Mouse (Mus musculus) embryonic facial prominence, embryonic 12.5 days (tissue): ENCODE data around the gene Uap1. TPM values are rescaled to one million over a fixed set of nuclear protein-coding genes. Genes with fewer than 3 reads are reported as not detected.

ENCODE experiments used
- ATAC-seq: fragments of 200-750 bp; cut with Nextera tagmentation; 2 replicates; pipeline ENCODE4 v1.8.0; 2017; ENCODE audit not compliant: insufficient number of reproducible peaks, insufficient read depth, low FRiP score, low TSS enrichment
- H3K27ac ChIP-seq: fragments of 300-500 bp; sonication (generic); 2 replicates; pipeline ENCODE4 v1.5.1; 2016; ENCODE audit warnings: mild to moderate bottlenecking
- H3K27me3 ChIP-seq: fragments of 300-500 bp; sonication (generic); 2 replicates; pipeline ENCODE4 v1.6.1; 2016; ENCODE audit warnings: mild to moderate bottlenecking, moderate library complexity
- H3K36me3 ChIP-seq: fragments of 300-500 bp; sonication (generic); 2 replicates; pipeline ENCODE4 v1.6.1; 2016; ENCODE audit warnings: mild to moderate bottlenecking
- H3K4me1 ChIP-seq: fragments of 300-500 bp; sonication (generic); 2 replicates; pipeline ENCODE4 v1.6.1; 2016
- H3K4me2 ChIP-seq: fragments of 300-500 bp; sonication (generic); replicated peaks from 2 replicates; pipeline ENCODE4 v1.6.1; 2016; ENCODE audit warnings: mild to moderate bottlenecking, moderate library complexity
- H3K4me3 ChIP-seq: fragments of 300-500 bp; sonication (generic); 2 replicates; pipeline ENCODE4 v1.5.1; 2016; ENCODE audit warnings: mild to moderate bottlenecking
- H3K9ac ChIP-seq: fragments of 300-500 bp; sonication (generic); 2 replicates; pipeline ENCODE4 v1.6.1; 2016; ENCODE audit warnings: mild to moderate bottlenecking, moderate library complexity
- H3K9me3 ChIP-seq: fragments of 300-500 bp; sonication (generic); 2 replicates; pipeline ENCODE4 v1.6.1; 2016; ENCODE audit warnings: mild to moderate bottlenecking, moderate library complexity
- WGBS: fragments of 180-500 bp; shearing (Covaris S2); methylation state at CpG from one replicate; pipeline ENCODE4 v1.1.7; 2016; 5-methylcytosine and 5-hydroxymethylcytosine counted together
- polyA plus RNA-seq: library from polyadenylated mRNA; unstranded; fragments of >200 nt; fragmentation: Nextera tagmentation; extraction: Ambion mirVana; gene quantifications from 2 replicates; pipeline ENCODE4 v1.2.1, GENCODE M21; 2016

Gene Uap1
- polyA plus RNA-seq, 1 experiment from 2014 or later: 70.4 TPM

GRCm38 (mm10) chr1:170145606-170146005 is 29.2 kb downstream of the Uap1 start:
- Histone ChIP-seq H3K9ac (no peak overlapping the region), H3K27ac (no peak overlapping the region), H3K9me3 (no peaks in the 10 kb centered on the region), H3K4me1 (no peaks in the 10 kb centered on the region), H3K4me3 (no peak overlapping the region), H3K27me3 (no peaks in the 10 kb centered on the region), H3K4me2 (no peak overlapping the region), H3K36me3 (peaks cover 35% of the 10 kb centered on the region)
- WGBS: 92% methylated on average over 4 of the region's 4 CpGs
- no peak for ATAC-seq

DNA sequence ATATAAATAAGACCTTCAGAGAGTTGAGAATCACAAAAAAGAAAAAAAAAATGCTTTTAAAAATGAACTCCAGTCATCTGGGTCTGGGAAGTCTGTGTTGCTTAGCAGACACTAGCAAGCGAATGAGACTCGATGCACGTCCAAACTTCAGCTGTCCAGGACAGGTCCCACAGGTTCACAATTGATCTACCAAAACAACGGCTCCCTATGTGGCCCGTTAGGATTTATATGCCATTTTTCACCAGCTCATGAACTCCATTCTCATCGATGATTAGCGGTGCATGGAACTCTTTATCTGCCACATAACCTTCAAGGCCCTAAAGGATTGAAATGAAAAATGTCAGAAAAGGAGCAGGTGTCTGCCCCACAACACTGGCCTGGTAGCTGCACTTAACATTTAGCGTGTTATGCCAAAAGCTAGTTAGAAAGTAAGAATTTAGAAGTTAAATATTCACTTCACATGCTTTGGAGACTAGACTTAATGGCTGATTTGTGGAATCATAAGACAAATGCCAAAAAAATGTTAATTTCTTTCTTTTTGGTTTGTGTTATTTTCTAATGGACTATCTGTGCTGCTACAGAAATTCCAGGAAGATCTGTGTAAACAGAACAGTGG is 32.4 kb downstream of the Uap1 start:
- H3K9ac ChIP-seq: no peak overlapping the region
- no peak for ATAC-seq
- no peak overlapping the region for H3K4me3 ChIP-seq
- no peaks in the 10 kb centered on the region for H3K27me3 ChIP-seq
- H3K9me3 ChIP-seq: no peaks in the 10 kb centered on the region
- 0 out of 2 replicates have a peak, but pooled peaks cover 18% of the 10 kb centered on the region for H3K36me3 ChIP-seq
- H3K4me1 ChIP-seq: no peaks in the 10 kb centered on the region
- H3K4me2 ChIP-seq: no peak overlapping the region
- WGBS: 92% methylated on average over 8 of the region's 8 CpGs
- no peak overlapping the region for H3K27ac ChIP-seq

DNA sequence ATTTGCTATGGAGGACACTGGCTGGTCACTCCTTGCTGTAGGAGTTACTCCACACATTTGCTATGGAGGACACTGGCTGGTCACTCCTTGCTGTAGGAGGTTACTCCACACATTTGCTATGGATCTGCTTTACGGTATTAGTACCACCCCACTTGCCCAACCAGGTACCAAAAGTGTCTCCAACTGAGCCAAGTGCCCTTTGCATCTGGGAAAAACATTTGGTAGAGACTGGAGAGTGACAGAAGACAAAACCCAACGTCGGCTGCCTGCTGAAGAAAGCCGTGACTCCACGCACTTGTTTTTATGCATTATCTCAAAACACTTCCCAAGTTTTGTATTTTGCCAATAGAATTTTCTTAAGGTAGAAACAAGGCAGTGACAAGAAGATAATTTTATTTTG is 33.1 kb downstream of the Uap1 start:
- 0 out of 2 replicates have a peak, but pooled peaks cover 13% of the 10 kb centered on the region for H3K36me3 ChIP-seq
- no peaks in the 10 kb centered on the region for H3K9me3 ChIP-seq
- H3K27ac ChIP-seq: no peak overlapping the region
- WGBS: 97% methylated on average over 5 of the region's 5 CpGs
- H3K27me3 ChIP-seq: no peaks in the 10 kb centered on the region
- no peaks in the 10 kb centered on the region for H3K4me1 ChIP-seq
- no peak for ATAC-seq
- H3K4me2 ChIP-seq: no peak overlapping the region
- H3K4me3 ChIP-seq: no peak overlapping the region
- H3K9ac ChIP-seq: no peak overlapping the region

- Histone ChIP-seq H3K27ac (no peak overlapping the region), H3K27me3 (no peaks in the 10 kb centered on the region), H3K4me2 (no peak overlapping the region), H3K4me3 (no peak overlapping the region), H3K36me3 (no peaks in the 10 kb centered on the region), H3K4me1 (no peaks in the 10 kb centered on the region), H3K9me3 (no peaks in the 10 kb centered on the region), H3K9ac (no peak overlapping the region)
- ATAC-seq: peak; percentile 35; the same call in 1 of the 2 replicates
- WGBS: 24% methylated on average over 7 of the region's 7 CpGs
These were observed 38.3 kb downstream of the Uap1 start for GRCm38 (mm10) chr1:170136351-170137009.

DNA sequence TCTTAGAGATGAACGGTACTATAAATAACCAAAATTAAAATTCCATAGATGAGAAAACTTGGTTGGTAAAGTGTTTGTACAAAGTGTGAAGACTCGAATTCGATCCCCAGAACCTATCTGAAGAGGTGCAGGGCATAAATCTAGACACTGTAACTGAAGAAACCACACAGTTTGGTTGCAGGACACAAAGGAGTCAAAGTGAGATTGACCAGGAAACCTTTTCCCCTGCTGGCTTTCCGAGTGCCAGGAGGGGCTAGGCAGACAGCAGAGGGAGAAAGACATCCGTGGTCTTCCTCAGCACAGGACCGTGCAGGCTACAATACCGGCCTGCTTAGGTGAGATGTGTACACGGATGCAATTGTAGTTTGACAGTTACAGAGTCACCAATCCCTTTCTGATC is 40.5 kb downstream of the Uap1 start:
- H3K4me1 ChIP-seq: no peaks in the 10 kb centered on the region
- H3K9me3 ChIP-seq: no peaks in the 10 kb centered on the region
- no peaks in the 10 kb centered on the region for H3K27me3 ChIP-seq
- no peak overlapping the region for H3K4me2 ChIP-seq
- 86% methylated on average over 8 of the region's 8 CpGs for WGBS
- no peaks in the 10 kb centered on the region for H3K36me3 ChIP-seq
- H3K27ac ChIP-seq: no peak overlapping the region
- no peak overlapping the region for H3K4me3 ChIP-seq
- ATAC-seq: no peak
- H3K9ac ChIP-seq: no peak overlapping the region

- H3K4me3 ChIP-seq: no peak overlapping the region
- H3K27ac ChIP-seq: no peak overlapping the region
- no peak for ATAC-seq
- WGBS: 28% methylated on average over 3 of the region's 3 CpGs
- no peak overlapping the region for H3K9ac ChIP-seq
- H3K4me2 ChIP-seq: no peak overlapping the region
- no peaks in the 10 kb centered on the region for H3K36me3 ChIP-seq
- H3K9me3 ChIP-seq: no peaks in the 10 kb centered on the region
- no peaks in the 10 kb centered on the region for H3K4me1 ChIP-seq
- no peaks in the 10 kb centered on the region for H3K27me3 ChIP-seq
These were observed 43.8 kb downstream of the Uap1 start for GRCm38 (mm10) chr1:170130962-170131361.

DNA sequence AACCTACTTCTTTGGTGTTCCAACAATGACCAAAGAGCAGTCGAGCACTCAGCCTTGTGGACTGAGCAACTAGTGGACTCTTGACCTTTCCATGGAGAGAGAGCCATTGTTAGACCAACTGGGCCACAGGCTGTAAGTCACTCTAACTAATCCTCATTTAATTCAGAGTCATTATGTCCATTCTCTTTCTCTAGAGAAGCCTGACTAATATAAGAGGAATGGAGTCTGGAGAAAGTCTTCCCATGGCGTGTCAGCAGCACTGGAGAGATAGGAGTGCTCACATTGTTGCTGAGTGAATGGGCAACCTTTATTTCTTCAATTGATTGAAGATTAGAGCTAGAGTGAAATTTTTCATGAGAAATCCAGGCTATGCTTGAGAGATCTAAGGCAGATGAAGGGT is 50.1 kb downstream of the Uap1 start:
- Histone ChIP-seq H3K4me3 (no peak overlapping the region), H3K9ac (no peak overlapping the region), H3K4me2 (no peak overlapping the region), H3K27ac (no peak overlapping the region), H3K4me1 (no peaks in the 10 kb centered on the region), H3K36me3 (no peaks in the 10 kb centered on the region), H3K9me3 (no peaks in the 10 kb centered on the region), H3K27me3 (no peaks in the 10 kb centered on the region)
- ATAC-seq: no peak
- 75% methylated on average over 2 of the region's 2 CpGs for WGBS

DNA sequence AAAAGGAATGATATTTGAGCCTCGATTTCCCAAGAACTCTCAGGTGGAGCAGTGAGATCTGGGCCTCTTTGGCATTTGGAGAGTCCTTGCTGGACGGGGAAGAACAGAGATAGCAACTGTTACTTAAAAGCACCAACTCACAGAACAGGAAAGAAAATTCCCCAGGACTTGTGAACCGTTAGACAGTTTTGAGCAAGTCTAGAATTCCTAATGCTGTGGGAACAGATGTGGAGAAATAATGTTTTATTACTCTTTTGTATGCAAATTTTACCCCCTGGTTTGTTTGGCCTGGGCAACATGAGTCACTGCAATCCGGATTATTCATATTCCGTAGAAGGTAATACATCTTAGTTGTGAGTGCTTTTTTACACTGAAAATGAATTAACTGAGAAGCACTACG is 61.1 kb downstream of the Uap1 start:
- Histone ChIP-seq H3K36me3 (no peaks in the 10 kb centered on the region), H3K9ac (no peak overlapping the region), H3K9me3 (no peaks in the 10 kb centered on the region), H3K4me2 (no peak overlapping the region), H3K27ac (no peak overlapping the region), H3K27me3 (no peaks in the 10 kb centered on the region), H3K4me1 (peaks cover 17% of the 10 kb centered on the region), H3K4me3 (no peak overlapping the region)
- no peak for ATAC-seq
- WGBS: 85% methylated on average over 6 of the region's 6 CpGs

GRCm38 (mm10) chr1:170112261-170112660 is 62.5 kb downstream of the Uap1 start:
- ATAC-seq: no peak
- WGBS: 76% methylated on average over 10 of the region's 10 CpGs
- no peaks in the 10 kb centered on the region for H3K36me3 ChIP-seq
- H3K9ac ChIP-seq: no peak overlapping the region
- peak overlapping the region; percentile 96 for H3K27ac ChIP-seq
- no peaks in the 10 kb centered on the region for H3K9me3 ChIP-seq
- H3K4me3 ChIP-seq: no peak overlapping the region
- H3K4me1 ChIP-seq: peaks cover 30% of the 10 kb centered on the region
- H3K27me3 ChIP-seq: no peaks in the 10 kb centered on the region
- no peak overlapping the region for H3K4me2 ChIP-seq

DNA sequence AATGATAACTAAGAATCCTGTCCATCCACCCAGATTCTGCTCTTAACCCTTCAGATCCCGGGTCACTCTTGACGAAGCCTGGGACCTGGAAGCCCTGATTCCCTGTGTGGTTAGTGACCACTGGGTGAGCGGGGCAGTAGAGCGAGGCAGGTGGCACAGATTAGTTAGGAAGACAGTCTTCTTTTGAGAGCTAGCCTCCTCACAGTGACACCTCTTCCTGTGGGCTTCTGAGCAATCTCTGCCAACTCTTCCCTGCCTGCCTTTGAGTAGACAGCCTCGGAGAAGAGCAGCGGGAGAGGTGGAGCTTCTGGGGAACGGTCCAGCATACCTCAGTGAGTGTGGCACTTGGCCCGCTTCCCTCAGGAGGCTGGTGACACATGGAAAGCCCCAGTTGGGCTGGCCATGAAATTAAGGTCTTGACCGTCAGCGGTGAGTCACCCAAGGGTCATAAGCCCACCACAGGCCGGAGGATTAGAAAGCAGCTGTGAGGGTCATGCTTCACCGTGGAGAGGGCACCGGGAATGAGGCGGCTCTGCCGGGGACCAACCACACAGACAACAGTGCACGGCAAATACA is 63.0 kb downstream of the Uap1 start:
- Histone ChIP-seq H3K9ac (no peak overlapping the region), H3K27ac (peak overlapping the region; percentile 96), H3K4me3 (no peak overlapping the region), H3K4me1 (peaks cover 33% of the 10 kb centered on the region), H3K4me2 (peak overlapping the region; percentile 65), H3K27me3 (no peaks in the 10 kb centered on the region), H3K9me3 (no peaks in the 10 kb centered on the region), H3K36me3 (no peaks in the 10 kb centered on the region)
- WGBS: 59% methylated on average over 16 of the region's 16 CpGs
- ATAC-seq: no peak

DNA sequence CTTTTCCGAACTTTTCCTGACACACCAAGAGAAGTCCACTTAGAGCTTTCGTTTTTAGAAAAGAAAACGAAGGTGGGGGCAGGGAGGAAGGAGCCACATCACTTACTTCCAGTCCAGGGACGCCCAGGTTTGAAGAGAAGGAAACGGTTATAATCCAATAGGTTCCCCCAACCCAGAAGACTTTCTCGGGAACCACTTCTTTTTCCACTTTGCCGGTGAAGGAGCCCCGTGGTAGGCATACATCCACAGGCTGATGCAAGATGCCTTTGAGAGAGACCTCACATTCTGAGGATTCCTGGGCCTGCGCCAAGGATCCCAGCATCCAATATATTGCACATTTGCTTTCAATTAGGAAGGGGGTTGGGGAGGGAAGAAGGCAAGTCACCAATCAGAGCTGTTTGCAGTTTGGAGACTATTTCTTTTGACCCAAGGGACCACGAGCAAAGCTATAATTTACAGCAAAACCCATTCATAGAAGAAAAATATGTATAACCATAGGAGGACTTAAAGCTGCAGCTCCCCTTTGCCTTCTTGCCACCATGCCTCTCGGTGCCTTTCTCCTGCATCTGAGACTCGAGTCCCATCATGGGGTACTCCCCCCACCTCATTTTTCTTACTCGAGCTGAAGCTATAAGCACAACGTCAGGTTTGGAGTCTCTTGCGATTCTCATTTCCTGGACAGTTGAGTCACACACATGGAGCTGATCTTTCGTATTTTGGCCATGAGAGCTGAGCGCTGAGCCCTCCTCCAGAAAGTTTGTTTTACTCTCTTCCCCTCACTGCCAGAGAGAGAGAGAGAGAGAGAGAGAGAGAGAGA is 64.0 kb downstream of the Uap1 start, which contains the start of gene Ddr2:
Ddr2 (minus strand) TSS at position 247 of the 817 bp plus-strand sequence.
- peak within 1 kb of the TSS; percentile 60 for H3K4me3 ChIP-seq
- peak within 1 kb of the TSS; percentile 96 for H3K27ac ChIP-seq
- H3K36me3 ChIP-seq: no peaks in the 10 kb centered on the region
- peak; percentile 89 for ATAC-seq
- H3K9me3 ChIP-seq: no peaks in the 10 kb centered on the region
- WGBS: 23% methylated on average over 17 of the region's 17 CpGs
- H3K4me2 ChIP-seq: peak within 1 kb of the TSS; percentile 65
- H3K9ac ChIP-seq: peak within 1 kb of the TSS; percentile 65
- H3K4me1 ChIP-seq: peaks cover 37% of the 10 kb centered on the region
- no peaks in the 10 kb centered on the region for H3K27me3 ChIP-seq
